Mouse (Mus musculus) neural tube, embryonic 13.5 days (tissue): ENCODE data around the gene Prph2. TPM values are rescaled to one million over a fixed set of nuclear protein-coding genes. Genes with fewer than 3 reads are reported as not detected.

Experiments
- ATAC-seq: fragments of 200-750 bp; cut with Nextera tagmentation; 2 replicates; pipeline ENCODE4 v1.8.0; 2017; ENCODE audit warnings: low read depth, mild to moderate bottlenecking, moderate TSS enrichment, moderate library complexity
- H3K27ac ChIP-seq: fragments of 300-500 bp; sonication (generic); replicated peaks from 2 replicates; pipeline ENCODE4 v1.5.1; 2015; ENCODE audit warnings: moderate library complexity, mild to moderate bottlenecking, inconsistent platforms
- H3K27me3 ChIP-seq: fragments of 300-500 bp; sonication (generic); 2 replicates; pipeline ENCODE4 v1.6.1; 2015; ENCODE audit warnings: mild to moderate bottlenecking, inconsistent platforms
- H3K36me3 ChIP-seq: fragments of 300-500 bp; sonication (generic); 2 replicates; pipeline ENCODE4 v1.6.1; 2015; ENCODE audit warnings: mild to moderate bottlenecking, inconsistent platforms
- H3K4me1 ChIP-seq: fragments of 300-500 bp; sonication (generic); replicated peaks from 2 replicates; pipeline ENCODE4 v1.6.1; 2015; ENCODE audit warnings: inconsistent platforms
- H3K4me2 ChIP-seq: fragments of 300-500 bp; sonication (generic); 2 replicates; pipeline ENCODE4 v1.6.1; 2015; ENCODE audit warnings: inconsistent platforms, mild to moderate bottlenecking, moderate library complexity
- H3K4me3 ChIP-seq: fragments of 300-500 bp; sonication (generic); 2 replicates; pipeline ENCODE4 v1.5.1; 2015; ENCODE audit warnings: mild to moderate bottlenecking, inconsistent platforms
- H3K9ac ChIP-seq: fragments of 300-500 bp; sonication (generic); 2 replicates; pipeline ENCODE4 v1.6.1; 2015; ENCODE audit warnings: moderate library complexity, mild to moderate bottlenecking, inconsistent platforms
- H3K9me3 ChIP-seq: fragments of 300-500 bp; sonication (generic); 2 replicates; pipeline ENCODE4 v1.6.1; 2016; ENCODE audit warnings: inconsistent platforms
- WGBS: fragments of 180-500 bp; shearing (Covaris S2); methylation state at CpG from one replicate; pipeline ENCODE4 v1.1.7; 2015; 5-methylcytosine and 5-hydroxymethylcytosine counted together
- polyA plus RNA-seq: library from polyadenylated mRNA; unstranded; fragments of >200 nt; fragmentation: Nextera tagmentation; extraction: Ambion mirVana; gene quantifications from 2 replicates; pipeline ENCODE4 v1.2.1, GENCODE M21; 2015

Gene Prph2
- polyA plus RNA-seq, 1 experiment from 2014 or later: not detected

- no peaks in the 10 kb centered on the region for H3K9me3 ChIP-seq
- WGBS: 55% methylated on average over 13 of the region's 13 CpGs
- peak; percentile 38; the same call in 1 of the 2 replicates for ATAC-seq
- H3K36me3 ChIP-seq: 0 out of 2 replicates have a peak, but pooled peaks cover 5% of the 10 kb centered on the region
- H3K27me3 ChIP-seq: no peaks in the 10 kb centered on the region
- no peak overlapping the region for H3K4me2 ChIP-seq
- no peak overlapping the region for H3K9ac ChIP-seq
- H3K4me1 ChIP-seq: peaks cover 17% of the 10 kb centered on the region
- H3K27ac ChIP-seq: no peak overlapping the region
- no peak overlapping the region for H3K4me3 ChIP-seq
Measured at GRCm38 (mm10) chr17:46897221-46897950, 12.9 kb upstream of the Prph2 start.

GRCm38 (mm10) chr17:46900941-46901340, 9.3 kb upstream of the Prph2 start:
- Histone ChIP-seq H3K36me3 (no peaks in the 10 kb centered on the region), H3K27me3 (no peaks in the 10 kb centered on the region), H3K4me1 (no peaks in the 10 kb centered on the region; the same call in 1 of the 2 replicates), H3K27ac (no peak overlapping the region), H3K9ac (no peak overlapping the region), H3K9me3 (no peaks in the 10 kb centered on the region), H3K4me3 (no peak overlapping the region), H3K4me2 (no peak overlapping the region)
- 59% methylated on average over 2 of the region's 2 CpGs for WGBS
- no peak for ATAC-seq

- peak; percentile 79 for ATAC-seq
- H3K27ac ChIP-seq: no peak overlapping the region
- no peak overlapping the region for H3K9ac ChIP-seq
- H3K4me3 ChIP-seq: no peak overlapping the region
- H3K4me2 ChIP-seq: peak overlapping the region; percentile 19; the same call in 1 of the 2 replicates
- no peaks in the 10 kb centered on the region for H3K9me3 ChIP-seq
- H3K4me1 ChIP-seq: no peaks in the 10 kb centered on the region
- H3K36me3 ChIP-seq: no peaks in the 10 kb centered on the region
- no peaks in the 10 kb centered on the region for H3K27me3 ChIP-seq
- 22% methylated on average over 19 of the region's 19 CpGs for WGBS
Measured at GRCm38 (mm10) chr17:46903876-46904490, 6.3 kb upstream of the Prph2 start.

GRCm38 (mm10) chr17:46912331-46912730, 2.1 kb downstream of the Prph2 start:
- H3K36me3 ChIP-seq: no peaks in the 10 kb centered on the region
- H3K27me3 ChIP-seq: no peaks in the 10 kb centered on the region
- no peaks in the 10 kb centered on the region for H3K9me3 ChIP-seq
- H3K4me3 ChIP-seq: no peak overlapping the region
- WGBS: 57% methylated on average over 6 of the region's 6 CpGs
- no peak overlapping the region for H3K4me2 ChIP-seq
- ATAC-seq: no peak
- no peak overlapping the region for H3K27ac ChIP-seq
- no peak overlapping the region for H3K9ac ChIP-seq
- H3K4me1 ChIP-seq: no peaks in the 10 kb centered on the region

GRCm38 (mm10) chr17:46915129-46915528, 4.9 kb downstream of the Prph2 start:
- ATAC-seq: no peak
- Histone ChIP-seq H3K27ac (no peak overlapping the region), H3K4me3 (no peak overlapping the region), H3K36me3 (no peaks in the 10 kb centered on the region), H3K9me3 (no peaks in the 10 kb centered on the region), H3K27me3 (no peaks in the 10 kb centered on the region), H3K4me1 (no peaks in the 10 kb centered on the region), H3K4me2 (no peak overlapping the region), H3K9ac (no peak overlapping the region)
- WGBS: 60% methylated on average over 3 of the region's 3 CpGs

- Histone ChIP-seq H3K36me3 (no peaks in the 10 kb centered on the region), H3K27ac (no peak overlapping the region), H3K27me3 (no peaks in the 10 kb centered on the region), H3K9me3 (no peaks in the 10 kb centered on the region), H3K4me3 (no peak overlapping the region), H3K4me1 (no peaks in the 10 kb centered on the region), H3K4me2 (no peak overlapping the region), H3K9ac (no peak overlapping the region)
- 48% methylated on average over 4 of the region's 4 CpGs for WGBS
- ATAC-seq: no peak
Measured at GRCm38 (mm10) chr17:46918951-46919350, 8.7 kb downstream of the Prph2 start.

GRCm38 (mm10) chr17:46920855-46921254, 10.6 kb downstream of the Prph2 start:
- no peaks in the 10 kb centered on the region for H3K4me1 ChIP-seq
- no peak overlapping the region for H3K9ac ChIP-seq
- no peak overlapping the region for H3K4me2 ChIP-seq
- H3K27ac ChIP-seq: no peak overlapping the region
- no peak overlapping the region for H3K4me3 ChIP-seq
- H3K27me3 ChIP-seq: no peaks in the 10 kb centered on the region
- H3K36me3 ChIP-seq: no peaks in the 10 kb centered on the region
- WGBS: 69% methylated on average over 6 of the region's 6 CpGs
- no peaks in the 10 kb centered on the region for H3K9me3 ChIP-seq
- no peak for ATAC-seq

GRCm38 (mm10) chr17:46926192-46926591, 15.9 kb downstream of the Prph2 start:
- H3K27me3 ChIP-seq: no peaks in the 10 kb centered on the region
- peaks cover 29% of the 10 kb centered on the region for H3K36me3 ChIP-seq
- H3K4me1 ChIP-seq: no peaks in the 10 kb centered on the region
- no peak overlapping the region for H3K4me3 ChIP-seq
- no peaks in the 10 kb centered on the region for H3K9me3 ChIP-seq
- H3K4me2 ChIP-seq: no peak overlapping the region
- no peak for ATAC-seq
- 80% methylated on average over 6 of the region's 6 CpGs for whole genome bisulfite sequencing
- H3K27ac ChIP-seq: no peak overlapping the region
- no peak overlapping the region for H3K9ac ChIP-seq

- Histone ChIP-seq H3K9ac (no peak overlapping the region), H3K4me3 (no peak overlapping the region), H3K27ac (no peak overlapping the region), H3K4me1 (no peaks in the 10 kb centered on the region), H3K4me2 (no peak overlapping the region), H3K36me3 (peaks cover 36% of the 10 kb centered on the region), H3K27me3 (no peaks in the 10 kb centered on the region), H3K9me3 (no peaks in the 10 kb centered on the region)
- 62% methylated on average over 3 of the region's 3 CpGs for WGBS
- ATAC-seq: no peak
Measured at GRCm38 (mm10) chr17:46926941-46927340, 16.7 kb downstream of the Prph2 start.

GRCm38 (mm10) chr17:46927781-46928180, 17.5 kb downstream of the Prph2 start:
- WGBS: 95% methylated on average over 5 of the region's 5 CpGs

GRCm38 (mm10) chr17:46929277-46929676, 19.0 kb downstream of the Prph2 start:
- H3K4me3 ChIP-seq: no peak overlapping the region
- ATAC-seq: no peak
- peaks cover 60% of the 10 kb centered on the region for H3K36me3 ChIP-seq
- H3K9ac ChIP-seq: no peak overlapping the region
- 92% methylated on average over 12 of the region's 12 CpGs for WGBS
- no peak overlapping the region for H3K4me2 ChIP-seq
- H3K27me3 ChIP-seq: no peaks in the 10 kb centered on the region
- no peaks in the 10 kb centered on the region for H3K4me1 ChIP-seq
- no peaks in the 10 kb centered on the region for H3K9me3 ChIP-seq
- H3K27ac ChIP-seq: no peak overlapping the region

More at GRCm38 (mm10) chr17:46927781-46928180, 17.5 kb downstream of the Prph2 start:
- Histone ChIP-seq H3K9ac (no peak overlapping the region), H3K36me3 (peaks cover 45% of the 10 kb centered on the region), H3K9me3 (no peaks in the 10 kb centered on the region), H3K27me3 (no peaks in the 10 kb centered on the region), H3K4me2 (no peak overlapping the region), H3K27ac (no peak overlapping the region), H3K4me1 (no peaks in the 10 kb centered on the region), H3K4me3 (no peak overlapping the region)
- ATAC-seq: no peak

- no peak overlapping the region for H3K4me3 ChIP-seq
- H3K9ac ChIP-seq: no peak overlapping the region
- 91% methylated on average over 7 of the region's 7 CpGs for WGBS
- H3K27ac ChIP-seq: no peak overlapping the region
- H3K4me2 ChIP-seq: no peak overlapping the region
- peaks cover 66% of the 10 kb centered on the region for H3K36me3 ChIP-seq
- no peaks in the 10 kb centered on the region for H3K27me3 ChIP-seq
- no peaks in the 10 kb centered on the region for H3K9me3 ChIP-seq
- ATAC-seq: no peak
- H3K4me1 ChIP-seq: no peaks in the 10 kb centered on the region
Measured at GRCm38 (mm10) chr17:46929897-46930296, 19.6 kb downstream of the Prph2 start.
